Mouse (Mus musculus) hindbrain, embryonic 16.5 days (tissue): Measurements from ENCODE around the gene Fam78a. TPM values are rescaled to one million over a fixed set of nuclear protein-coding genes. Genes with fewer than 3 reads are reported as not detected.

Experiments used
- ATAC-seq: fragments of 200-750 bp; cut with Nextera tagmentation; 2 replicates; pipeline ENCODE4 v1.8.0; 2017; ENCODE audit warnings: moderate TSS enrichment, moderate library complexity
- H3K27ac ChIP-seq: fragments of 300-500 bp; sonication (generic); 2 replicates; pipeline ENCODE4 v1.5.1; 2014; ENCODE audit warnings: low read depth, mild to moderate bottlenecking, control low read depth, low read length, moderate library complexity
- H3K27me3 ChIP-seq: fragments of 300-500 bp; sonication (generic); replicated peaks from 2 replicates; pipeline ENCODE4 v1.6.1; 2014; ENCODE audit warnings: low read length; ENCODE audit not compliant: control insufficient read depth, insufficient read depth
- H3K36me3 ChIP-seq: fragments of 300-500 bp; sonication (generic); 2 replicates; pipeline ENCODE4 v1.6.1; 2014; ENCODE audit warnings: mild to moderate bottlenecking, low read length, moderate library complexity, mixed read lengths; ENCODE audit not compliant: control insufficient read depth, insufficient read depth
- H3K4me1 ChIP-seq: fragments of 300-500 bp; sonication (generic); 2 replicates; pipeline ENCODE4 v1.6.1; 2014; ENCODE audit warnings: low read depth, low read length; ENCODE audit not compliant: control insufficient read depth, insufficient read depth
- H3K4me2 ChIP-seq: fragments of 300-500 bp; sonication (generic); 2 replicates; pipeline ENCODE4 v1.6.1; 2014; ENCODE audit warnings: mild to moderate bottlenecking, low read length, control low read depth, moderate library complexity
- H3K4me3 ChIP-seq: fragments of 300-500 bp; sonication (generic); 2 replicates; pipeline ENCODE4 v1.5.1; 2014; ENCODE audit warnings: mild to moderate bottlenecking, low read length, control low read depth, moderate library complexity
- H3K9ac ChIP-seq: fragments of 300-500 bp; sonication (generic); 2 replicates; pipeline ENCODE4 v1.6.1; 2014; ENCODE audit warnings: low read depth, mild to moderate bottlenecking, control low read depth, low read length, moderate library complexity
- H3K9me3 ChIP-seq: fragments of 300-500 bp; sonication (generic); 2 replicates; pipeline ENCODE4 v1.6.1; 2014; ENCODE audit warnings: mild to moderate bottlenecking, low read length, moderate library complexity; ENCODE audit not compliant: control insufficient read depth
- WGBS: fragments of 180-500 bp; shearing (Covaris S2); extraction: QIAGEN DNeasy Blood & Tissue Kit; methylation state at CpG from one replicate; pipeline ENCODE4 v1.1.7; 2014; 5-methylcytosine and 5-hydroxymethylcytosine counted together
- polyA plus RNA-seq: library from polyadenylated mRNA; unstranded; fragments of >200 nt; fragmentation: Nextera tagmentation; extraction: Ambion mirVana; gene quantifications from 2 replicates; pipeline ENCODE4 v1.2.1, GENCODE M21; 2015

Gene Fam78a
- polyA plus RNA-seq, 1 experiment from 2014 or later = 0.50 TPM

- Histone ChIP-seq H3K9ac (no peak overlapping the region), H3K4me2 (no peak overlapping the region), H3K27ac (no peak overlapping the region), H3K9me3 (no peaks in the 10 kb centered on the region), H3K4me3 (no peak overlapping the region), H3K36me3 (no peaks in the 10 kb centered on the region), H3K4me1 (peaks cover 3% of the 10 kb centered on the region; the same call in 1 of the 2 replicates), H3K27me3 (no peaks in the 10 kb centered on the region)
- ATAC-seq = no peak
- WGBS = 31% methylated on average over 16 of the region's 16 CpGs
Measured at GRCm38 (mm10) chr2:32127653-32128535, 43.2 kb upstream of the Fam78a start.

DNA sequence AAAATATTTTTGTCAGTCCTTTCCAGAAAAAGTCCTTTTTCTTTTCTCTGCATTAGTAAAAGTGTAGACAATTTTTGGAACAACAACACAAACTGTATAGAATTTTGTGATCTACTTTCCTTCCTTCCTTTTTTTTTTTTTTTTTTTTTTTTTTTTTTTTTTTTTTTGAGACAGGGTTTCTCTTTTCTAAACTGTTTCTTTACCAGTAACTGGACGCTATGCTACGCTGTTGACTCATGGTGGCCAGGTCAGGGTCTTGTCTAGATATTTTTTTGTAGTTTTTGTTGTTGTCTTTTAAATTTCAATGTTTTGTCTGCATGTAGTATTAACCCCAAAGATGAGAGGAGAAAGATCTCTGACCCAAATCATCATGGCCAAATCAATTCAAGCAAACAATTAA, 37.1 kb upstream of the Fam78a start:
- H3K27me3 ChIP-seq = no peaks in the 10 kb centered on the region
- 73% methylated on average over 2 of the region's 2 CpGs for WGBS
- H3K4me3 ChIP-seq = no peak overlapping the region
- H3K36me3 ChIP-seq = no peaks in the 10 kb centered on the region
- H3K4me2 ChIP-seq = no peak overlapping the region
- no peak for ATAC-seq
- H3K4me1 ChIP-seq = no peaks in the 10 kb centered on the region
- H3K9me3 ChIP-seq = no peaks in the 10 kb centered on the region
- no peak overlapping the region for H3K27ac ChIP-seq
- no peak overlapping the region for H3K9ac ChIP-seq

GRCm38 (mm10) chr2:32121150-32121549, 36.5 kb upstream of the Fam78a start:
- H3K4me2 ChIP-seq = no peak overlapping the region
- no peak overlapping the region for H3K4me3 ChIP-seq
- no peaks in the 10 kb centered on the region for H3K9me3 ChIP-seq
- 82% methylated on average over 5 of the region's 5 CpGs for WGBS
- H3K9ac ChIP-seq = no peak overlapping the region
- H3K36me3 ChIP-seq = no peaks in the 10 kb centered on the region
- no peaks in the 10 kb centered on the region for H3K4me1 ChIP-seq
- ATAC-seq = no peak
- H3K27ac ChIP-seq = no peak overlapping the region
- H3K27me3 ChIP-seq = no peaks in the 10 kb centered on the region

DNA sequence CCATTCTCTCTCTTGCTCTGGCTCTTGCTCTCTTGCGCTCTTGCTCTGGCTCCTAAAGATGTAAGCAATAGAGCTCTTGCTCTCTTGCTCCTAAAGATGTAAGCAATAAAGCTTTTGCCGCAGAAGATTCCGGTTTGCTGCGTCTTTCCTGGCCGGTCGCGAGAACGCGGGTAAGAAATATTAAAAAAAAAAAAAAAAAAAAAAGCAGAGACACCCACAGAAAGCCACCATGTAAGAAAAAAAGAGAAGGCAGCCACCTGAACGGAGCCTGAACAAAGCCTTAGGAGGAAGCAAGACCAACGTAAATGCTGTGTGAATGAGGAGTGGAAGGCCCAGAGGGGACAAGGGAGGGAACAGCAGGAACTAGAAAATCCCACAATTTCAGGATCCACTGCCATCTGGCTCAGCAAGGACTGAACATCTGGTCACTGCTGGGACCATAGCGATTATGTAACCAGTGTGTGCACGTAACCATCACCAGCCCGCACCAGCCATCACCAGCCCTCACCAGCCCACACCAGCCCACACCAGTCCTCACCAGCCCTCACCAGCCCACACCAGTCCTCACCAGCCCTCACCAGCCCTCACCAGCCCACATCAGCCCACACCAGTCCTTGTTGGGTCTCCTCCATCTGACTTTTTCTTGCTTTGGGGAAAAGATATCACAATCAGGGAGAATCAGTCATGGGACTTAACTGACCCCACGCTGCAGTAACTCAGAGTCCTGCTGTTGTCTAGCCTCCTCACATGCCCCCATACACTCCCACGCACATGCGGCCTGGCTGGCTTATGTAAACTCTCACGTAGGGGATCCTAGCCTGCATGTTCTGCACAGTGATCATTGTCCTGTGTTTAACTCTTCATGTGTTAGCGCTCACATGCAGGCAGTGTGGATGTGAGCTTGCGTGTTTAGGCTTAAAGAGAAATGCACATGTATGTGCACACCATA, 35.4 kb upstream of the Fam78a start:
- Histone ChIP-seq H3K27me3 (no peaks in the 10 kb centered on the region), H3K27ac (no peak overlapping the region), H3K9ac (no peak overlapping the region), H3K4me1 (no peaks in the 10 kb centered on the region), H3K4me3 (no peak overlapping the region), H3K9me3 (no peaks in the 10 kb centered on the region), H3K36me3 (no peaks in the 10 kb centered on the region), H3K4me2 (no peak overlapping the region)
- no peak for ATAC-seq
- WGBS = 88% methylated on average over 20 of the region's 20 CpGs

DNA sequence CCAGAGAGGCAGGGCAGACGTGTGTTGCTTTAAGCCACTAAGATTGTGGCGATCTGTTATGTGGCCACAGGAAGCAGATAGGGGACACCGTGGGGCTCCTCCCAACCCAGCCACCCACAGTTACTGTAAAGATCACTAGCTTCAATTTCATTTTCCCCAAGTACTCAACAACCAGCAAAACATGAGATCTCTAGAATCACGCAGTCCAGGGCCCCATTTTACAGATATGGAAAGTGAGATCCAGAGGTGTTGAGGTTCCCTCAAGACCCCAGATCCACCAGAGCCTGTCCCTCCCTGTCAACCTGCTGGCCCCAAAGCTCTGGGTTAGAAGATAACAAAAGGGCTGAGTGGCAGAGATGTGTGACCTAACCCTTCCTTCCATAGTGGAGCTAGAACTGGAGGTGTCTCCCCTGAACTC, 31.2 kb upstream of the Fam78a start:
- no peak overlapping the region for H3K9ac ChIP-seq
- no peak for ATAC-seq
- no peaks in the 10 kb centered on the region for H3K4me1 ChIP-seq
- no peak overlapping the region for H3K4me3 ChIP-seq
- no peaks in the 10 kb centered on the region; the same call in 1 of the 2 replicates for H3K36me3 ChIP-seq
- no peak overlapping the region for H3K4me2 ChIP-seq
- WGBS = 97% methylated on average over 4 of the region's 4 CpGs
- H3K27me3 ChIP-seq = no peaks in the 10 kb centered on the region
- H3K27ac ChIP-seq = no peak overlapping the region
- H3K9me3 ChIP-seq = no peaks in the 10 kb centered on the region

GRCm38 (mm10) chr2:32112548-32112947, 27.9 kb upstream of the Fam78a start:
- ATAC-seq = no peak
- peaks cover 7% of the 10 kb centered on the region for H3K36me3 ChIP-seq
- H3K9me3 ChIP-seq = no peaks in the 10 kb centered on the region
- H3K4me1 ChIP-seq = no peaks in the 10 kb centered on the region
- no peak overlapping the region for H3K9ac ChIP-seq
- no peak overlapping the region for H3K27ac ChIP-seq
- no peaks in the 10 kb centered on the region for H3K27me3 ChIP-seq
- H3K4me2 ChIP-seq = no peak overlapping the region
- H3K4me3 ChIP-seq = no peak overlapping the region
- WGBS = 61% methylated on average over 2 of the region's 2 CpGs

DNA sequence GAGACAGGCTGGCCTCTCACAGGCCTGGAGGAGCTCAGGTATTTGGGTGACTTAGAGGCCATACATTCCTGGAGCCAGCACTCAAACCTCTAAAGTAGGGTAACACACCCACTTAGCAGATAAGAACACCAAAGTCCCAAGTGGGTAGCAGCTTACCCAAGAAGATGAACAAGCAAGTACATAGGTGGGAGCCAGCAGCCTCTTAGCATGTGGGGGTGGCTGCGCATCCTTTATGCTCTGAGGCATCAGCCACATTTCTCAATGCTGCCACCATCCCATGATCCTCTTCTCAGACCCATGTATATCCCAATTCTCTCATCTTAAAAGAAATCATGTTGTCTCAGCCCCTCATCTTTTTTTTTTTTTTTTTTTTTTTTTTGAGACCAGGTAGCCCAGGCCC, 26.6 kb upstream of the Fam78a start:
- Histone ChIP-seq H3K9me3 (no peaks in the 10 kb centered on the region), H3K9ac (no peak overlapping the region), H3K36me3 (peaks cover 7% of the 10 kb centered on the region), H3K27me3 (no peaks in the 10 kb centered on the region), H3K4me3 (no peak overlapping the region), H3K27ac (no peak overlapping the region), H3K4me1 (no peaks in the 10 kb centered on the region), H3K4me2 (no peak overlapping the region)
- 100% methylated on average over 1 of the region's 1 CpGs for WGBS
- no peak for ATAC-seq

DNA sequence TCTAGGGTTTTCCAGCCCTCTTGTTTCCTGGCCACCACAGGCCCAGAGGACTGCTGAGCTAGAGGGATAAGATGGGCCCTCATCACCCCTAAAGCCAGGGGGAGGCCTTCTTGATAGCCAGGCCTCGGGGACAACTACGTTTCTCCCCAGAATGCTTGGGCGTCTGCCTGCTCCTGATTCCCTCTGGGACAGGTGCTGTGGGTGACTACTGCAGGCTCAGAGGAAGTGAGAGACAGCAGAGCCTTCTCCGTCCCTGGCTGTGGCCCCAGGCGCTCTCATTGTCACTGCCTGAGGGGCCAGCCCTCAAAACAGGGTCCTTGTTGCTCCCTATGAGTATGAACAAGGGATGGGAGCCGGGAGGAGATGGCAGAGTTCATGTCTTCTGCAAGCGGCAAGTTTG, 21.3 kb upstream of the Fam78a start:
- Histone ChIP-seq H3K4me2 (no peak overlapping the region), H3K9ac (no peak overlapping the region), H3K4me1 (0 out of 2 replicates have a peak, but pooled peaks cover 2% of the 10 kb centered on the region), H3K27ac (no peak overlapping the region), H3K9me3 (no peaks in the 10 kb centered on the region), H3K36me3 (peaks cover 7% of the 10 kb centered on the region), H3K4me3 (no peak overlapping the region), H3K27me3 (no peaks in the 10 kb centered on the region)
- no peak for ATAC-seq
- 76% methylated on average over 7 of the region's 7 CpGs for WGBS
